ENCODE assay signal across 16 mouse cellular contexts in the genomic region with DNA sequence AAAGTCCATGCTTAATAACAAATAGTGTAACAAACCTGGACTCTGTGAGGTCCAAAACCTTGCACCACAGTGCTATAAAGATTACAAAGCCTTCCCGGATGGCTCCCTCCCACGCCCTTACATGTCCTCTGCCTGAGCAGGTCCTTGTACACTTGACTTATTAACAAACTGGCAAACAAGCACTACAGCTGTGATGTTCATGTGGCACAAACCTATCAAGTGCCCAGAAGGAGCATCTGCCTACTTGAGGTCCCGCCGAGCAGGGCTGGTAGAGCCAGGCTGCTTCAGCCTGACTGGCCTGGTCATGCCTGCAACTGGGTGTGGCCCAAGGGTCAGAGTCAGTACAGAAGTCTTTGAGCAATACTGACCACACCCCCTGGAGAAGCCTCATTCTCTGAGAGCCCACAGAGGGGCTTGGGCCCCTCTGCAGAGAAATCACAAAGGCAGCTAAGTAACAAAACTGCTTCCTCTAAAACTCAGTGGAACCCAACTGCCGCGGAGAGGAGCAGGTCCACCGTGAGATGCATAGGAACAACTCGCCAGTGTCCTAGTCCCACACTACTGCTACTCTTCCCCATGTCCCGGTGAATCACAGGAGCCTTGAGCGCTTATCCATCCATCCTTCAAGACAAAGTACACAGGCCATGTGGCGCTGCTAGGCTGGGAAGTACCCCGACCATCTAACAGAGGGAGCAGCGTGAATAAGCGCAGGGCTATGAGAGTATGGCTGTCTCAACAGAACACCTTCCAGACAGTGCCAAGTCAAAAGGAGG. TPM values are rescaled to one million over a fixed set of nuclear protein-coding genes. Genes with fewer than 3 reads are reported as not detected.
DNase-seq lines count a peak whose midpoint lies in the region; ATAC-seq and TF ChIP-seq lines count a peak whose summit lies in the region.
"Had no signal": no experiment of that assay in that cellular context is flagged by ENCODE, and none has a peak within 500 bp of the region (broad histone marks: within the 10 kb centered on the region; RNA-seq: fewer than 3 reads in every experiment).

No protein-coding gene starts in this region.

- ATAC-seq in hindbrain, postnatal 0 days, result peak; percentile 62
- no peak for ATAC-seq in hindbrain, embryonic 16.5 days
- ATAC-seq: forebrain, embryonic 16.5 days; midbrain, embryonic 13.5 days had no signal

- H3K27me3 ChIP-seq in hindbrain, postnatal 0 days (ENCODE audit: insufficient read depth, low read length), result no peaks in the 10 kb centered on the region
- no peaks in the 10 kb centered on the region for H3K27me3 ChIP-seq in hindbrain, embryonic 16.5 days (replicated peaks; ENCODE audit: control insufficient read depth, insufficient read depth, low read length)
- H3K27me3 ChIP-seq: embryonic facial prominence, embryonic 13.5 days; limb, embryonic 13.5 days; midbrain, embryonic 13.5 days; neural tube, embryonic 13.5 days had no signal

- no peak overlapping the region for H3K4me2 ChIP-seq in hindbrain, postnatal 0 days (ENCODE audit: low read depth, low read length)
- no peak overlapping the region for H3K4me2 ChIP-seq in hindbrain, embryonic 16.5 days (ENCODE audit: low read length)
- H3K4me2 ChIP-seq: embryonic facial prominence, embryonic 13.5 days; limb, embryonic 13.5 days; lung, embryonic 14.5 days; midbrain, embryonic 13.5 days; neural tube, embryonic 13.5 days had no signal

- H3K27ac ChIP-seq in hindbrain, postnatal 0 days, result 0 out of 2 replicates have a peak overlapping the region, but pooled peaks have one; percentile 7
- no peak overlapping the region for H3K27ac ChIP-seq in hindbrain, embryonic 16.5 days (ENCODE audit: low read depth, low read length)
- H3K27ac ChIP-seq: embryonic facial prominence, embryonic 13.5 days; limb, embryonic 13.5 days; midbrain, embryonic 13.5 days; neural tube, embryonic 13.5 days had no signal

- no peak overlapping the region for H3K9ac ChIP-seq in hindbrain, postnatal 0 days (replicated peaks; ENCODE audit: low read length)
- H3K9ac ChIP-seq in hindbrain, embryonic 16.5 days (ENCODE audit: low read depth, low read length), result no peak overlapping the region
- H3K9ac ChIP-seq: embryonic facial prominence, embryonic 13.5 days; limb, embryonic 13.5 days; lung, embryonic 14.5 days; midbrain, embryonic 13.5 days had no signal

- WGBS in hindbrain, postnatal 0 days, result 80% methylated on average over 14 of the region's 14 CpGs
- 85% methylated on average over 14 of the region's 14 CpGs for WGBS in hindbrain, embryonic 16.5 days

- no peaks in the 10 kb centered on the region for H3K36me3 ChIP-seq in hindbrain, postnatal 0 days (ENCODE audit: insufficient read depth, low read length)
- H3K36me3 ChIP-seq in hindbrain, embryonic 16.5 days (ENCODE audit: control insufficient read depth, insufficient read depth, low read length), result no peaks in the 10 kb centered on the region
- H3K36me3 ChIP-seq: embryonic facial prominence, embryonic 13.5 days; limb, embryonic 13.5 days; neural tube, embryonic 13.5 days had no signal

- H3K9me3 ChIP-seq in hindbrain, postnatal 0 days (ENCODE audit: low read length), result no peaks in the 10 kb centered on the region
- no peaks in the 10 kb centered on the region for H3K9me3 ChIP-seq in hindbrain, embryonic 16.5 days (ENCODE audit: control insufficient read depth, low read length)
- H3K9me3 ChIP-seq: embryonic facial prominence, embryonic 13.5 days; limb, embryonic 13.5 days; midbrain, embryonic 13.5 days; neural tube, embryonic 13.5 days had no signal

- H3K4me1 ChIP-seq in hindbrain, postnatal 0 days (ENCODE audit: insufficient read depth, low read length), result peaks cover 11% of the 10 kb centered on the region
- peaks cover 12% of the 10 kb centered on the region; the same call in 1 of the 2 replicates for H3K4me1 ChIP-seq in hindbrain, embryonic 16.5 days (ENCODE audit: control insufficient read depth, insufficient read depth, low read depth, low read length)

- no peak overlapping the region for H3K4me3 ChIP-seq in hindbrain, postnatal 0 days (ENCODE audit: low read length)
- H3K4me3 ChIP-seq in hindbrain, embryonic 16.5 days (ENCODE audit: low read length), result no peak overlapping the region
- H3K4me3 ChIP-seq: embryonic facial prominence, embryonic 13.5 days; limb, embryonic 13.5 days; midbrain, embryonic 13.5 days; neural tube, embryonic 13.5 days had no signal

- peak; percentile 51 for DNase-seq in hindbrain, postnatal 0 days (ENCODE audit: low spot score)
- DNase-seq in urinary bladder, postnatal 14 days (ENCODE audit: low spot score), result peak; percentile 52
- no peak for DNase-seq in urinary bladder, postnatal 10 days (ENCODE audit: low spot score)
- peak; percentile 80 for DNase-seq in gonadal fat pad, adult 2 months (ENCODE audit: low read depth)
- no peak for DNase-seq in frontal cortex, postnatal 25 days (ENCODE audit: low spot score in 2 of 2)
- no peak for DNase-seq in layer of hippocampus, postnatal 14 days (ENCODE audit: low spot score in 2 of 2)
- DNase-seq: kidney, postnatal 10 days; lung, embryonic 14.5 days; right cerebral cortex, postnatal 4 days; thymus, postnatal 25 days had no signal

- TF ChIP-seq CTCF in hindbrain, postnatal 0 days (IDR thresholded peaks at IDR 0.05; ENCODE audit: low read depth), result no peak

RNA-seq across cellular contexts. Expression of a gene that starts 23.1 kb away (rescaled TPM):
- 20.9 and 21.0 TPM in 2 replicates for total RNA-seq in hindbrain, postnatal 0 days (2014; rRNA removed)
- polyA plus RNA-seq in hindbrain, postnatal 0 days (2015; fragmentation: Nextera tagmentation; extraction: Ambion mirVana), result 10.2 and 12.9 TPM in 2 replicates
- 14.7 and 16.3 TPM in 2 replicates for polyA plus RNA-seq in hindbrain, embryonic 16.5 days (2015; fragmentation: Nextera tagmentation; extraction: Ambion mirVana)
- polyA plus RNA-seq in gonadal fat pad, adult 2 months (2012; rRNA removed), result 27.9 and 28.5 TPM in 2 replicates
- total RNA-seq in layer of hippocampus, postnatal 14 days (2021), result 10 to 100 TPM; 26.4 to 27.2 TPM

Comparison
In these comparisons a context has a peak if more than half of its experiments do, and no peak if none do; other contexts are left out.
1. DNase-seq: peak in hindbrain, postnatal 0 days (single experiment), urinary bladder, postnatal 14 days (single experiment) and gonadal fat pad, adult 2 months (single experiment); none in urinary bladder, postnatal 10 days (single experiment), frontal cortex, postnatal 25 days (0 of 2) and layer of hippocampus, postnatal 14 days (0 of 2).